Mouse (Mus musculus): ENCODE data around the gene Nxf1.

Nxf1 gene

GRCm38 (mm10) chr19:8818801-8819595 is 62.1 kb downstream of the Nxf1 start, which contains the start of gene Ttc9c:
Ttc9c (minus strand) TSS chr19:8819333.
- peak; percentile 96 for DNase-seq (ENCODE audit: low read depth, low spot score)

GRCm38 (mm10) chr19:8819596-8820423 is 62.9 kb downstream of the Nxf1 start, which contains the start of gene Hnrnpul2:
Hnrnpul2 (plus strand) TSS chr19:8820010.
- peak; percentile 99 for DNase-seq (ENCODE audit: low read depth, low spot score)

Measured in skeletal muscle tissue, adult 2 months (tissue).